ENCODE assay signal across 8 mouse cellular contexts in the genomic region with DNA sequence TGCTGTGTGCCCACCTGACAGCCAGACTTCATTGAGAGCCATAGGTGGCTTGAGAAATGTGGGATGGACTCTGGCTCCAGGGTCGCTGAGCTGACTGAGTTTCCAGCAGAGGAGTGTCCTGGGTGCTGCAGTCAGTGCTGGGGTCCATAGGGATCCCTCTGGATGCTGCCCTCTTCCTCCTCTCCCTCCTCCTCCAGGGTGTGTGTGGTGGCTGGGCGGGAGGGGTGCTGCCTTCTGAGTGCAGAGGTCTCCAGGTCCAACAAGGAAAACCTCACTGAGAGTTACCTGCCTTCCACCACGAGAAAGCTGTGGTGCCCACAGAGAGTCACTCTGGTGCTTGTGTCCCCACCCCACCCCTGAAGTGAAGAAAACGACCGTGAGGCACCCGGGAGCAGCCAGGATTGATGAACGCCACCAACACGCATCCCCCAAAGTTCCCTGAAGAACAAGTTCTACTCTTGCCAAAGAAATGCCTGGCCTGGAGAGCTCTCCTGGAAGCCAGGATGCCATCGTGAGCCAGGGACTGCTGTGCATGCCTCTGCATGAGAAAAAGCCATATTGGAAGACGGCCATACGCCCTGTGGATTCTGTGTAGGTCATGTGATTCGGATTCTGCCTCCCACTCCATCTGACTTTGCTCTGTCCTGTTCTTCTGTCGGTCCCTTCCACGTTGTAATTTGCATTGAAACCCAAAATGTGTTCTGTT. TPM values are rescaled to one million over a fixed set of nuclear protein-coding genes. Genes with fewer than 3 reads are reported as not detected.
DNase-seq lines count a peak whose midpoint lies in the region; ATAC-seq lines count a peak whose summit lies in the region.
"Had no signal": no experiment of that assay in that cellular context is flagged by ENCODE, and none has a peak within 500 bp of the region (broad histone marks: within the 10 kb centered on the region; RNA-seq: fewer than 3 reads in every experiment).

No protein-coding gene starts in this region.

- no peaks in the 10 kb centered on the region for H3K27me3 ChIP-seq in midbrain, embryonic 15.5 days (replicated peaks)
- H3K27me3 ChIP-seq in midbrain, embryonic 13.5 days: no peaks in the 10 kb centered on the region
- H3K27me3 ChIP-seq in forebrain, embryonic 15.5 days: no peaks in the 10 kb centered on the region
- H3K27me3 ChIP-seq: heart, embryonic 13.5 days had no signal

- H3K4me1 ChIP-seq in midbrain, embryonic 15.5 days: peaks cover 16% of the 10 kb centered on the region
- peaks cover 7% of the 10 kb centered on the region for H3K4me1 ChIP-seq in midbrain, embryonic 13.5 days (replicated peaks)
- peaks cover 25% of the 10 kb centered on the region for H3K4me1 ChIP-seq in forebrain, embryonic 15.5 days

- ATAC-seq in midbrain, embryonic 15.5 days (replicated peaks): no peak
- no peak for ATAC-seq in midbrain, embryonic 13.5 days
- peak; percentile 52 for ATAC-seq in forebrain, embryonic 15.5 days (replicated peaks)
- ATAC-seq in inflammation-experienced regulatory T-cells, adult 6 months: no peak

- 0 out of 2 replicates have a peak overlapping the region, but pooled peaks have one; percentile 21 for H3K27ac ChIP-seq in midbrain, embryonic 15.5 days
- H3K27ac ChIP-seq in midbrain, embryonic 13.5 days: no peak overlapping the region
- H3K27ac ChIP-seq in forebrain, embryonic 15.5 days (replicated peaks): peak overlapping the region; percentile 72
- H3K27ac ChIP-seq: heart, embryonic 13.5 days had no signal

- no peak overlapping the region for H3K4me3 ChIP-seq in midbrain, embryonic 15.5 days
- no peak overlapping the region for H3K4me3 ChIP-seq in midbrain, embryonic 13.5 days (replicated peaks)
- H3K4me3 ChIP-seq in forebrain, embryonic 15.5 days: no peak overlapping the region
- H3K4me3 ChIP-seq: heart, embryonic 13.5 days had no signal

- no peaks in the 10 kb centered on the region for H3K36me3 ChIP-seq in midbrain, embryonic 15.5 days (replicated peaks)
- no peaks in the 10 kb centered on the region for H3K36me3 ChIP-seq in midbrain, embryonic 13.5 days
- no peaks in the 10 kb centered on the region for H3K36me3 ChIP-seq in forebrain, embryonic 15.5 days

- H3K4me2 ChIP-seq in midbrain, embryonic 15.5 days: no peak overlapping the region
- no peak overlapping the region for H3K4me2 ChIP-seq in midbrain, embryonic 13.5 days (replicated peaks)
- no peak overlapping the region for H3K4me2 ChIP-seq in forebrain, embryonic 15.5 days (replicated peaks)
- H3K4me2 ChIP-seq: heart, embryonic 13.5 days had no signal

- H3K9ac ChIP-seq in midbrain, embryonic 15.5 days: no peak overlapping the region
- no peak overlapping the region for H3K9ac ChIP-seq in midbrain, embryonic 13.5 days (replicated peaks)
- H3K9ac ChIP-seq in forebrain, embryonic 15.5 days (replicated peaks): no peak overlapping the region
- H3K9ac ChIP-seq: heart, embryonic 13.5 days had no signal

- DNase-seq in layer of hippocampus, adult 8-10 months (ENCODE audit: low spot score in 2 of 2): peak; percentile 34 to 41
- DNase-seq in telencephalon, adult 2 months (ENCODE audit: low read depth, low spot score): peak; percentile 58
- no peak for DNase-seq in lung, adult 18-20 months

- WGBS in midbrain, embryonic 15.5 days: 75% methylated on average over 14 of the region's 14 CpGs
- WGBS in midbrain, embryonic 13.5 days: 84% methylated on average over 14 of the region's 14 CpGs
- 66% methylated on average over 14 of the region's 14 CpGs for WGBS in forebrain, embryonic 15.5 days

- no peaks in the 10 kb centered on the region for H3K9me3 ChIP-seq in midbrain, embryonic 15.5 days
- peaks cover 14% of the 10 kb centered on the region; the same call in 1 of the 2 replicates for H3K9me3 ChIP-seq in midbrain, embryonic 13.5 days
- no peaks in the 10 kb centered on the region for H3K9me3 ChIP-seq in forebrain, embryonic 15.5 days
- H3K9me3 ChIP-seq: heart, embryonic 13.5 days had no signal

RNA-seq across cellular contexts. Expression of a gene that starts 46.1 kb away (rescaled TPM):
- polyA plus RNA-seq in midbrain, embryonic 15.5 days (2015; fragmentation: Nextera tagmentation; extraction: Ambion mirVana): 0.43 TPM in 1 of 2 replicates, not detected in the other
- polyA plus RNA-seq in midbrain, embryonic 13.5 days (2015; fragmentation: Nextera tagmentation; extraction: Ambion mirVana): not detected in 2 replicates
- 0.20 TPM in 1 of 2 replicates, not detected in the other for polyA plus RNA-seq in forebrain, embryonic 15.5 days (2015; fragmentation: Nextera tagmentation; extraction: Ambion mirVana)
- not detected for total RNA-seq in layer of hippocampus, adult 8-10 months (2022)
- polyA plus RNA-seq in inflammation-experienced regulatory T-cells, adult 6 months (2017; shearing (Covaris generic)): not detected

Comparison
In these comparisons a context has a peak if more than half of its experiments do, and no peak if none do; other contexts are left out.
1. DNase-seq: peak in layer of hippocampus, adult 8-10 months (2 of 2) and telencephalon, adult 2 months (single experiment); none in lung, adult 18-20 months (0 of 2).